Mouse (Mus musculus) yolk sac, embryonic 10.5 days (tissue): ENCODE measurements around the gene Tie1.
"Not testable (repeated sequence)": the region's sequence is repeated elsewhere in the genome, so short reads cannot be mapped to it uniquely, and the experiment has no call there.

Source experiments
- DNase-seq: peaks from one replicate; pipeline ENCODE4 v3.0.0-alpha.2; 2017; ENCODE audit warnings: low spot score

Tie1 gene

GRCm38 (mm10) chr4:118489717-118490132, at the start of gene Tie1:
Tie1 (minus strand) TSS chr4:118490061.
- DNase-seq = peak; percentile 45

GRCm38 (mm10) chr4:118537801-118538200, 47.9 kb upstream of the Tie1 start:
- DNase-seq = peak; percentile 71

- no peak for DNase-seq
Measured at GRCm38 (mm10) chr4:118535610-118536009, 45.7 kb upstream of the Tie1 start.

GRCm38 (mm10) chr4:118533605-118534004, 43.7 kb upstream of the Tie1 start:
- no peak for DNase-seq

- DNase-seq = no peak
Measured at GRCm38 (mm10) chr4:118533156-118533555, 43.3 kb upstream of the Tie1 start.

- no peak for DNase-seq
Measured at GRCm38 (mm10) chr4:118532663-118533062, 42.8 kb upstream of the Tie1 start.

GRCm38 (mm10) chr4:118527720-118528119, 37.9 kb upstream of the Tie1 start:
- DNase-seq = peak; percentile 65

- DNase-seq = no peak
Measured at GRCm38 (mm10) chr4:118527335-118527681, 37.4 kb upstream of the Tie1 start.

- DNase-seq = peak; percentile 95
Measured at GRCm38 (mm10) chr4:118526408-118527334, 36.8 kb upstream of the Tie1 start, which contains the start of gene 2610528J11Rik. 2610528J11Rik (plus strand) TSS chr4:118526999.

- no peak for DNase-seq
Measured at GRCm38 (mm10) chr4:118525779-118526178, 35.9 kb upstream of the Tie1 start.

- no peak for DNase-seq
Measured at GRCm38 (mm10) chr4:118523976-118524375, 34.1 kb upstream of the Tie1 start.

GRCm38 (mm10) chr4:118522248-118522647, 32.4 kb upstream of the Tie1 start:
- DNase-seq = no peak

- no peak for DNase-seq
Measured at GRCm38 (mm10) chr4:118518208-118518607, 28.3 kb upstream of the Tie1 start.

GRCm38 (mm10) chr4:118517497-118518146, 27.8 kb upstream of the Tie1 start:
- DNase-seq = no peak

- peak; percentile 84 for DNase-seq
Measured at GRCm38 (mm10) chr4:118516699-118517496, 27.0 kb upstream of the Tie1 start.

- no peak for DNase-seq
Measured at GRCm38 (mm10) chr4:118509050-118509449, 19.2 kb upstream of the Tie1 start.

- not testable (repeated sequence) for DNase-seq
Measured at GRCm38 (mm10) chr4:118507171-118507570, 17.3 kb upstream of the Tie1 start.

GRCm38 (mm10) chr4:118505551-118505950, 15.7 kb upstream of the Tie1 start:
- DNase-seq = no peak

GRCm38 (mm10) chr4:118500792-118501191, 10.9 kb upstream of the Tie1 start:
- no peak for DNase-seq

- peak; percentile 61 for DNase-seq
Measured at GRCm38 (mm10) chr4:118500171-118500724, 10.4 kb upstream of the Tie1 start.

GRCm38 (mm10) chr4:118490461-118490860, 600 bp upstream of the Tie1 start:
- no peak for DNase-seq
